Mouse (Mus musculus): ENCODE data around the gene Vps33a. TPM values are rescaled to one million over a fixed set of nuclear protein-coding genes. Genes with fewer than 3 reads are reported as not detected.

Vps33a gene
- 40.0 and 44.3 TPM in 2 replicates for polyA plus RNA-seq (2015; fragmentation: Nextera tagmentation; extraction: Ambion mirVana)

DNA sequence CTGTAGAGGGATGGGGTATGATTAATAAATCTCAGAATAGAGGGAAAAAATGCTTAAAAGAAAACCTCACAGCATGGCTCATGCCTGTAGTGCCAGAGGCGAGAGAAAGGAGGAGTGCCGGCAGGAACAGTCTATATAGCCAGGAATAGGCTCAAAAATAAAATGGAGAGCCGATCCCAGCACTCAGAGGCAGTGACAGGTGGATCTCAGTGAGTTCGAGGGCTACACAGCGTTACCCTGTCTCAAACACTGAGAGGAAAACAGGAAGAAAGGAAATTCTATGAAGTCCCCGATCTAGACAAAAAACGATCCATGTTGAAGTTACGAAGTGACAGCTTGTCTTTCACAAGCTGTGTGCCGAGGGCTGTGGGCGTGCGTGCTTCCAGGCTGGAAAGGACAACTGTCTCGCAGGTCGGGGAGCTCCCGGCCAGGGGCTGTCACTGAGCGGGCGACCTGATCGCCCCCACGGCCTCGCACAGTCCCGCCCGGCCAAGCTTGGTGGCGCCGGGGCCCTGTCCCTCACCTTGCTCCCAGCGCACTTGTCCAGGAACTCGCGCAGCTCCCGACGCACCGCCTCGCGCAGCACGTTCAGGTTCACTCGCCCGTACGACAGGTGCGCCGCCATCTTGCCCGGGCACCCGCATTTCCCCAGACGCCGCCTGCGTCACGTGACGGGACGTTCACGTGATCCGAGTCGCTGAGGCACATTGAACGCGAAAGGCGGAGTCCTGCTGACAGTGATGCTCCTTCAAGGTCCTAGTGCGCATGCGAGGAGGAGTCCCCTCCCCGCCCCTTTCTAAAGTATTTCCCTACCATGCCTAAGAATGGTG lies at the start of gene Vps33a:
Gene Vps33a, minus strand, starts transcription at position 682 of the 830 bp plus-strand sequence.
- H3K9me3 ChIP-seq (ENCODE audit: control insufficient read depth, low read length), result no peaks in the 10 kb centered on the region
- under 1% methylated on average over 54 of the region's 54 CpGs for WGBS
- H3K4me3 ChIP-seq (ENCODE audit: low read length), result peak within 1 kb of the TSS; percentile 70

DNA sequence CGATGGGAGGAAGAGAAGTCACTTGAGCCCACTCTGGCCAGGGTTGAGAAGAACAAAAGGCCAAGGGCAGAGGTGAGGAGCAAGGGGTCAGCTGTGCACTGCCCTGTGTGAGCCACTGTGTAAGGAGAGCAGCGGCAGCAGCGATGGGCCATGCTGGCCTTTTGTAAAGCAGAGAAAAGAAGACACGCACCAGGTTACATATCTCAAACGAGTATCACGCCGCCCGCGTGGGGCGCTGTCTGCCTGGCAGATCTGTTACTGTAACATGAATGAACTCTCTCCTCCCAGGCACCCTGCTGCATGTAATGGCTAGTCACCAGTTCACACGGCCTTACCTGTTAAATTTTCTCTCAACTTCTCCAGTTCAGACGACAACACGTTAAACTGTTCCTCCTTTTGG lies 49.6 kb upstream of the Vps33a start:
- H3K9ac ChIP-seq (ENCODE audit: low read depth, low read length), result no peak overlapping the region
- no peak overlapping the region for H3K4me2 ChIP-seq (ENCODE audit: low read length)
- H3K9me3 ChIP-seq (ENCODE audit: control insufficient read depth, low read length), result no peaks in the 10 kb centered on the region
- no peak overlapping the region for H3K27ac ChIP-seq (ENCODE audit: low read depth, low read length)
- H3K27me3 ChIP-seq (replicated peaks; ENCODE audit: control insufficient read depth, insufficient read depth, low read length), result no peaks in the 10 kb centered on the region
- peaks cover 10% of the 10 kb centered on the region for H3K36me3 ChIP-seq (ENCODE audit: control insufficient read depth, insufficient read depth, low read length)
- no peak for ATAC-seq
- 44% methylated on average over 13 of the region's 13 CpGs for WGBS
- H3K4me1 ChIP-seq (ENCODE audit: control insufficient read depth, insufficient read depth, low read depth, low read length), result no peaks in the 10 kb centered on the region
- no peak overlapping the region for H3K4me3 ChIP-seq (ENCODE audit: low read length)

More for the DNA sequence above, at the start of gene Vps33a:
- Histone ChIP-seq H3K27me3 (replicated peaks; ENCODE audit: control insufficient read depth, insufficient read depth, low read length) (no peaks in the 10 kb centered on the region), H3K27ac (ENCODE audit: low read depth, low read length) (peak within 1 kb of the TSS; percentile 88), H3K36me3 (ENCODE audit: control insufficient read depth, insufficient read depth, low read length) (peaks cover 14% of the 10 kb centered on the region), H3K9ac (ENCODE audit: low read depth, low read length) (peak within 1 kb of the TSS; percentile 77), H3K4me2 (ENCODE audit: low read length) (peak within 1 kb of the TSS; percentile 90), H3K4me1 (ENCODE audit: control insufficient read depth, insufficient read depth, low read depth, low read length) (peaks cover 8% of the 10 kb centered on the region)
- peak; percentile 95 for ATAC-seq

DNA sequence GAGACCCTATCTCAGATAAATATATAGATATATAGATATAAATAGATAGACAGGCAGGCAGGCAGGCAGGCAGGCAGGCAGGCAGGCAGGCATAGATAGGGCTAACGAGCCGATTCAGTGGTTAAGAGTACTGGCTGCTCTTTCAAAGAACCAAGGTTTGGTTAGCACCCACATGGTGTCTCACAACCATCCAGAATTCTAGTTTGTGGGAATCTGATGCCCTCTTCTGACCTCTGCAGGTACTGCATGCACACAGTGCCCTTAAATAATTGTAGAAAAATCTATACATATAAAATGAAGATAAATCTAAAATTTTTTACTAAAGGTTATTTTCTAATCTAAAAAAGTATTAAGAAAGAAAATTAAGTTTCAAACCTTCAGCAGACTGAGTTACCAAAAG lies 45.7 kb upstream of the Vps33a start:
- no peak overlapping the region for H3K4me2 ChIP-seq (ENCODE audit: low read length)
- no peak overlapping the region for H3K9ac ChIP-seq (ENCODE audit: low read depth, low read length)
- no peaks in the 10 kb centered on the region for H3K9me3 ChIP-seq (ENCODE audit: control insufficient read depth, low read length)
- H3K4me1 ChIP-seq (ENCODE audit: control insufficient read depth, insufficient read depth, low read depth, low read length), result no peaks in the 10 kb centered on the region
- no peaks in the 10 kb centered on the region for H3K27me3 ChIP-seq (replicated peaks; ENCODE audit: control insufficient read depth, insufficient read depth, low read length)
- WGBS, result 75% methylated on average over 2 of the region's 2 CpGs
- peaks cover 27% of the 10 kb centered on the region for H3K36me3 ChIP-seq (ENCODE audit: control insufficient read depth, insufficient read depth, low read length)
- no peak for ATAC-seq
- H3K27ac ChIP-seq (ENCODE audit: low read depth, low read length), result no peak overlapping the region
- H3K4me3 ChIP-seq (ENCODE audit: low read length), result no peak overlapping the region

DNA sequence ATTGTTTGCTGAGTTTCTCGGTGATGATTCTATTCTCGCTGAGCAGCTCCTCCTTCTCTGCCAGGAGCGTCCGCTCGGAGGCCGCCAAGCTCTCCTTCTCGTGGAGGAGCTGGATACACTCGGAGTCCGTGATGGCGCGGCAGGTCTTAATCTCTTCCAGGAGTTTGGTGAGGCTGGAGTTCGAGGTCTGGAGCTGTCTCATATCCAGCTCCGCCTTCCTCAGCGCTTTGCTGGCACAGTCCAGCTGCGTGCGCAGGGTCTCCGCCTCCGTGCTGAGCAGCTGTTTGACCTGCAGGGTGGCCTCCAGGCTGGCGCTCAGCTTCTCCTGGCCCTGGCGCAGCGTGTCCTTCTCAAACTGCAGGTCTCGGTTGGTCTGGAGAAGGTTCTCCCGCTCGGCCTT lies 41.4 kb upstream of the Vps33a start:
- Histone ChIP-seq H3K9ac (ENCODE audit: low read depth, low read length) (no peak overlapping the region), H3K27me3 (replicated peaks; ENCODE audit: control insufficient read depth, insufficient read depth, low read length) (no peaks in the 10 kb centered on the region), H3K27ac (ENCODE audit: low read depth, low read length) (no peak overlapping the region), H3K4me2 (ENCODE audit: low read length) (no peak overlapping the region), H3K9me3 (ENCODE audit: control insufficient read depth, low read length) (no peaks in the 10 kb centered on the region), H3K36me3 (ENCODE audit: control insufficient read depth, insufficient read depth, low read length) (peaks cover 36% of the 10 kb centered on the region), H3K4me1 (ENCODE audit: control insufficient read depth, insufficient read depth, low read depth, low read length) (no peaks in the 10 kb centered on the region), H3K4me3 (ENCODE audit: low read length) (no peak overlapping the region)
- ATAC-seq, result no peak
- 95% methylated on average over 24 of the region's 24 CpGs for WGBS

DNA sequence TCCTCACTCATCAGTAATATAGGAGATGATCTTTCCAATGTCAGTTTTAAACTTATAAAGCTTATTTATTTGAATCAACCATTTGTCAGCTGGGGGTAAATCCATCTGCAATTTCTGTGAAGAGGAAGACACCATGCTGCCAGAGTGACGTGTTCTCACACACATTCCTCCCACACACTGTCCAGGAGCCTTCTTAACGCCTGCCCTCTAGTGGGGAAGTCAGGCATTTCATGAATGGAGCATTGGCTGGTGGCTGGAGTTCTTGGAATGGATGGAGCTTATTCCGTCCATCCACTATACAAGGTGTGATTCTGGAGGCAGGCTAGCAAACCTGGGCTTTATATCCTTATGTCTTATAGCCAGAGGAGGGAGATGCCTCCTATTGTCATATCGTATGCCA lies 37.0 kb upstream of the Vps33a start:
- 22% methylated on average over 4 of the region's 4 CpGs for WGBS
- Histone ChIP-seq H3K27ac (ENCODE audit: low read depth, low read length) (no peak overlapping the region), H3K4me1 (ENCODE audit: control insufficient read depth, insufficient read depth, low read depth, low read length) (no peaks in the 10 kb centered on the region), H3K27me3 (replicated peaks; ENCODE audit: control insufficient read depth, insufficient read depth, low read length) (no peaks in the 10 kb centered on the region), H3K9me3 (ENCODE audit: control insufficient read depth, low read length) (no peaks in the 10 kb centered on the region), H3K4me2 (ENCODE audit: low read length) (no peak overlapping the region), H3K36me3 (ENCODE audit: control insufficient read depth, insufficient read depth, low read length) (peaks cover 34% of the 10 kb centered on the region), H3K4me3 (ENCODE audit: low read length) (no peak overlapping the region), H3K9ac (ENCODE audit: low read depth, low read length) (no peak overlapping the region)
- peak; percentile 69; the same call in 1 of the 2 replicates for ATAC-seq

DNA sequence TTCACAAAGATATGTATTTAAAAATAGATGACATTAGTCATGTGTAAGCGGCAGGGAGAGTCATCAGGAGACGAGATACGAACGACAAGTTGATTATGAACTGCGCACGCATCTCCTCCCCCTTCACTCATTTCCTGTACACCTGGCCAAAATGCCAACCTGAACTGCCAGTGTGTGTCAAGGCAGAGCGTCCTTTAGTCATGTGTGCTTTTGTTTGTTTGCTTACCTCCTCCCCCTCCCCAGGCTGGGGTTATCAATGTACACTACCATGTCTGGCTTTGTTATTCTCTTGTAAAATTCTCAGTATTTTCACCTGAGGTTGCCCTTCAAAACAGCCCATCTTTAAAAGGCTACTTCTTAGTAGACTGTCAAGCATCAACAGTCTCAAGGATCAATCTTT lies 36.6 kb upstream of the Vps33a start:
- H3K36me3 ChIP-seq (ENCODE audit: control insufficient read depth, insufficient read depth, low read length), result peaks cover 34% of the 10 kb centered on the region
- no peak for ATAC-seq
- no peak overlapping the region for H3K4me3 ChIP-seq (ENCODE audit: low read length)
- no peaks in the 10 kb centered on the region for H3K27me3 ChIP-seq (replicated peaks; ENCODE audit: control insufficient read depth, insufficient read depth, low read length)
- H3K4me1 ChIP-seq (ENCODE audit: control insufficient read depth, insufficient read depth, low read depth, low read length), result no peaks in the 10 kb centered on the region
- H3K27ac ChIP-seq (ENCODE audit: low read depth, low read length), result no peak overlapping the region
- WGBS, result 88% methylated on average over 7 of the region's 7 CpGs
- H3K4me2 ChIP-seq (ENCODE audit: low read length), result no peak overlapping the region
- no peaks in the 10 kb centered on the region for H3K9me3 ChIP-seq (ENCODE audit: control insufficient read depth, low read length)
- H3K9ac ChIP-seq (ENCODE audit: low read depth, low read length), result no peak overlapping the region

DNA sequence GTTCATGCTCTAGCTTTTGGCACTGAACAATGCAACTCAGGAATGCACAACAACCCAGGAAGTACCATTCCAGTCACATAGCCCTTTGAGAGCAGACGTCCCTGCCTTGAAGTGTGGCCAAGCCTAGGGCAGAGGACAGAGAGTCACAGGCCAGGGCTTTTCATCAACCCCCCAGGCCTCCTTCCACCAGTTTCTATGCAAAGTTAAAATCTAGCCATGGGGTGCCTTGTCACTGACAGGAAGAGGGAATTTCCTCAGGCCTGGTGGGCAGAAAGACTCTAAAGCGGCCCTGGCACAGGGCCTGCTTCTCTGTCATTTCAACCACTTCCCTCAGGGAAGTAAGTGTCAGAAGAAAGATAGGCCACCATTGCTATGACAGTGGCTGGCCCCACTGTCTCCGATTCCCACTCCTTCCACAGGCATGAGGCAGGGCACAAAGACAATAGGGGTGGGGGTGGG lies 34.4 kb upstream of the Vps33a start:
- peak overlapping the region; percentile 29; the same call in 1 of the 2 replicates for H3K27ac ChIP-seq (ENCODE audit: low read depth, low read length)
- no peaks in the 10 kb centered on the region for H3K27me3 ChIP-seq (replicated peaks; ENCODE audit: control insufficient read depth, insufficient read depth, low read length)
- ATAC-seq, result peak; percentile 83
- peaks cover 6% of the 10 kb centered on the region for H3K4me1 ChIP-seq (ENCODE audit: control insufficient read depth, insufficient read depth, low read depth, low read length)
- peaks cover 27% of the 10 kb centered on the region for H3K36me3 ChIP-seq (ENCODE audit: control insufficient read depth, insufficient read depth, low read length)
- WGBS, result 51% methylated on average over 3 of the region's 3 CpGs
- H3K4me3 ChIP-seq (ENCODE audit: low read length), result no peak overlapping the region
- H3K9ac ChIP-seq (ENCODE audit: low read depth, low read length), result no peak overlapping the region
- H3K9me3 ChIP-seq (ENCODE audit: control insufficient read depth, low read length), result no peaks in the 10 kb centered on the region
- H3K4me2 ChIP-seq (ENCODE audit: low read length), result no peak overlapping the region

DNA sequence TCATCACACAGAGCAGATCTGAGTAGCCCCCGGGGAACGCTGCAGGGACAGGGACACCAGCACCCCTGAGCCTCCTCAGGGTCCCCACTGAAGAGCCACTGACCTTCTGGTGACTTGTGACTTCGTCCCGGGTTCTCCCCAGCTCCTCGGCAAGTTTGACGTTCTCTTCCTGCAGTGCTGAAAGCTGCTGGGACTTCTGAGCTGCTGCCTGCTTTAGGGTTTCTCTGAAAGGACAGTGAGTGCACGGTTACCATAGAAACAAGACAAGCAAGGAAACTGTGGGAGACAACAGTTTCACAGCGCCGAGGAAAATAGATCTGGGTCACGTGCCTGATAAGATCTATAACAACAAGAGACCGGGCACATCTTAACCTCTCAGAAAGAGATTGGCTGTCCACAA lies 30.7 kb upstream of the Vps33a start:
- Histone ChIP-seq H3K9ac (ENCODE audit: low read depth, low read length) (no peak overlapping the region), H3K36me3 (ENCODE audit: control insufficient read depth, insufficient read depth, low read length) (peaks cover 28% of the 10 kb centered on the region), H3K27me3 (replicated peaks; ENCODE audit: control insufficient read depth, insufficient read depth, low read length) (no peaks in the 10 kb centered on the region), H3K27ac (ENCODE audit: low read depth, low read length) (peak overlapping the region; percentile 51; the same call in 1 of the 2 replicates), H3K9me3 (ENCODE audit: control insufficient read depth, low read length) (no peaks in the 10 kb centered on the region), H3K4me2 (ENCODE audit: low read length) (peak overlapping the region; percentile 18), H3K4me1 (ENCODE audit: control insufficient read depth, insufficient read depth, low read depth, low read length) (peaks cover 6% of the 10 kb centered on the region), H3K4me3 (ENCODE audit: low read length) (no peak overlapping the region)
- peak; percentile 77; the same call in 1 of the 2 replicates for ATAC-seq
- 32% methylated on average over 11 of the region's 11 CpGs for WGBS

DNA sequence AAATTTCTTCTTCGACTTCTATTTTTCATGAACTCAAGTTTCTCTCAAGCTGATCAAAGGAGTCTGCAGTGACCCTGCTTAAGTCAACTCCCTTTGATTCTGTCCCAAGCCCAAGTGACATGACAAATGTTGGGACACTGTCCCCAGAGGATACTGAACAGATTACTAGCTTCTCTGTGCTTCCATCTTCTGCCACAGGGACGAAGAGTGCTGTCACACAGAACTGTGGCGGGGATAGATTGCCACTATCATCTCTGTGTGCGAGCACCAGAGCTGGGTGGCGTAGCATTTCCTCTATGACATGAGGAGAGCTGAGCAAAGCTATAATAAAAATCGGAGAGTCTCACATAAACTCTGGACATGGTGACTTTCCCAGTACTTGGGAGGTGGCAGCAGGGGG lies 29.3 kb upstream of the Vps33a start:
- Histone ChIP-seq H3K36me3 (ENCODE audit: control insufficient read depth, insufficient read depth, low read length) (peaks cover 27% of the 10 kb centered on the region), H3K27ac (ENCODE audit: low read depth, low read length) (no peak overlapping the region), H3K4me1 (ENCODE audit: control insufficient read depth, insufficient read depth, low read depth, low read length) (peaks cover 6% of the 10 kb centered on the region), H3K4me2 (ENCODE audit: low read length) (no peak overlapping the region), H3K27me3 (replicated peaks; ENCODE audit: control insufficient read depth, insufficient read depth, low read length) (no peaks in the 10 kb centered on the region), H3K4me3 (ENCODE audit: low read length) (no peak overlapping the region), H3K9ac (ENCODE audit: low read depth, low read length) (no peak overlapping the region), H3K9me3 (ENCODE audit: control insufficient read depth, low read length) (no peaks in the 10 kb centered on the region)
- no peak for ATAC-seq
- WGBS, result 86% methylated on average over 6 of the region's 6 CpGs

Measured in hindbrain, embryonic 16.5 days (tissue).